Mouse (Mus musculus) forebrain, embryonic 15.5 days (tissue): ENCODE measurements at regions not wholly inside any gene's neighbourhood (a gene's known extent, or its start where the extent isn't known, plus 50 kb on each side); places are given as distances from the start of the nearest gene placed in this dataset.

ENCODE experiments used
- ATAC-seq: fragments of 200-750 bp; cut with Nextera tagmentation; replicated peaks from 2 replicates; pipeline ENCODE4 v1.8.0; 2017; ENCODE audit warnings: mild to moderate bottlenecking, moderate TSS enrichment, moderate library complexity
- H3K27ac ChIP-seq: fragments of 300-500 bp; sonication (generic); replicated peaks from 2 replicates; pipeline ENCODE4 v1.5.1; 2015; ENCODE audit warnings: mild to moderate bottlenecking, inconsistent platforms
- H3K27me3 ChIP-seq: fragments of 300-500 bp; sonication (generic); 2 replicates; pipeline ENCODE4 v1.6.1; 2015; ENCODE audit warnings: inconsistent platforms
- H3K36me3 ChIP-seq: fragments of 300-500 bp; sonication (generic); 2 replicates; pipeline ENCODE4 v1.6.1; 2015; ENCODE audit warnings: mild to moderate bottlenecking, inconsistent platforms
- H3K4me1 ChIP-seq: fragments of 300-500 bp; sonication (generic); 2 replicates; pipeline ENCODE4 v1.6.1; 2015; ENCODE audit warnings: inconsistent platforms
- H3K4me2 ChIP-seq: fragments of 300-500 bp; sonication (generic); replicated peaks from 2 replicates; pipeline ENCODE4 v1.6.1; 2015; ENCODE audit warnings: mild to moderate bottlenecking, inconsistent platforms
- H3K4me3 ChIP-seq: fragments of 300-500 bp; sonication (generic); 2 replicates; pipeline ENCODE4 v1.5.1; 2015; ENCODE audit warnings: mild to moderate bottlenecking, inconsistent platforms
- H3K9ac ChIP-seq: fragments of 300-500 bp; sonication (generic); replicated peaks from 2 replicates; pipeline ENCODE4 v1.6.1; 2015; ENCODE audit warnings: mild to moderate bottlenecking, inconsistent platforms
- H3K9me3 ChIP-seq: fragments of 300-500 bp; sonication (generic); 2 replicates; pipeline ENCODE4 v1.6.1; 2016; ENCODE audit warnings: inconsistent platforms
- WGBS: fragments of 180-500 bp; shearing (Covaris S2); methylation state at CpG from one replicate; pipeline ENCODE4 v1.1.7; 2015; ENCODE audit warnings: mixed read lengths; 5-methylcytosine and 5-hydroxymethylcytosine counted together

DNA sequence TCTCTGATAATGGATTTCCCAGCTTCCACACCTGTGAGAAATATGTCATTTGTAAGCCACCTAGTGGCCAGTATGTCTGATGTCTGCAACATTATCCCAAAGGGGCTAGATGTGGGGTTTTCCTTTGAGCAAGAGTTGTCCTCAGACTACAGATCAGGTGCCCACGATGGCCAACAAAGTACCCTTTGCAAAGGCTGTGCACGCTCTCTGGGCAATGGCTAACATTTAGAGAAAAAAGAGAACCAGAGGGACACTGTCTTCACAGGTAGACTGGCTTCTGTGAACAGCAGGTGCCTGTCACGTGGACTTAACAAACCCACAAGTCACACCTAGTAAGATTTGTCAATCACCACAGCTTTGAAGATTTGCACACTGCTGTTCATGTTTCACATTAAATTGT, 202.0 kb upstream of the Sash1 start:
- H3K4me3 ChIP-seq: no peak overlapping the region
- no peak for ATAC-seq
- H3K9ac ChIP-seq: no peak overlapping the region
- no peaks in the 10 kb centered on the region for H3K36me3 ChIP-seq
- no peaks in the 10 kb centered on the region for H3K27me3 ChIP-seq
- H3K4me2 ChIP-seq: no peak overlapping the region
- H3K4me1 ChIP-seq: peaks cover 6% of the 10 kb centered on the region
- H3K27ac ChIP-seq: no peak overlapping the region
- 92% methylated on average over 3 of the region's 3 CpGs for WGBS
- H3K9me3 ChIP-seq: no peaks in the 10 kb centered on the region

- no peak for ATAC-seq
- H3K4me2 ChIP-seq: no peak overlapping the region
- no peaks in the 10 kb centered on the region for H3K9me3 ChIP-seq
- H3K36me3 ChIP-seq: no peaks in the 10 kb centered on the region
- no peak overlapping the region for H3K27ac ChIP-seq
- no peaks in the 10 kb centered on the region for H3K27me3 ChIP-seq
- H3K4me1 ChIP-seq: 0 out of 2 replicates have a peak, but pooled peaks cover under 1% of the 10 kb centered on the region
- H3K9ac ChIP-seq: no peak overlapping the region
- H3K4me3 ChIP-seq: no peak overlapping the region
- 67% methylated on average over 3 of the region's 3 CpGs for WGBS
Observed at GRCm38 (mm10) chr10:9087171-9087570, 201.3 kb upstream of the Sash1 start.

DNA sequence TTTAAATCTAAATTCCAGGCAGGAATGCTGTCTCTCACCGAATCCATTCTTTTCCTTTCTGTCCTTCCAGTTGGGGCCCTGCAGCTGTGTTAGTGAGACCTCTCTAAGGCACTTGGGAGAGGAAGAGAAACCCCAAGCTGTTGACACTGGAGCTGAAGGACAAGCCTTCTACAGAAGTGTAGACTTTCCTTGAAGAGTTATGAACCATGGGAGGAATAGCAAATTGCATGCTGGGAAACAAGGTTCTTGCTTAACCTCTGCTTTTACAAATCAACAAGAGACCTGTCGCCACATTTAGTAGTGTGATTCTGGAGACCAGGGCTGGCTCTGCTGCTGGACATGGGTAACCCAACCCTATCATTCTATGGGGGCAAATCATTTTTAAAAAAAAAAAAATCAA, 200.8 kb upstream of the Sash1 start:
- H3K4me2 ChIP-seq: no peak overlapping the region
- ATAC-seq: no peak
- WGBS: 88% methylated on average over 2 of the region's 2 CpGs
- H3K27ac ChIP-seq: no peak overlapping the region
- no peak overlapping the region for H3K9ac ChIP-seq
- no peaks in the 10 kb centered on the region for H3K9me3 ChIP-seq
- no peaks in the 10 kb centered on the region for H3K27me3 ChIP-seq
- no peaks in the 10 kb centered on the region for H3K36me3 ChIP-seq
- no peak overlapping the region for H3K4me3 ChIP-seq
- H3K4me1 ChIP-seq: no peaks in the 10 kb centered on the region

- no peaks in the 10 kb centered on the region for H3K36me3 ChIP-seq
- ATAC-seq: no peak
- WGBS: 51% methylated on average over 7 of the region's 7 CpGs
Observed at GRCm38 (mm10) chr10:9085441-9085840, 199.6 kb upstream of the Sash1 start.

GRCm38 (mm10) chr10:9074916-9075315, 189.0 kb upstream of the Sash1 start:
- no peak overlapping the region for H3K9ac ChIP-seq

More at GRCm38 (mm10) chr10:9085441-9085840, 199.6 kb upstream of the Sash1 start:
- H3K4me3 ChIP-seq: no peak overlapping the region
- no peaks in the 10 kb centered on the region for H3K9me3 ChIP-seq
- H3K4me1 ChIP-seq: no peaks in the 10 kb centered on the region
- no peak overlapping the region for H3K9ac ChIP-seq
- no peaks in the 10 kb centered on the region for H3K27me3 ChIP-seq
- H3K27ac ChIP-seq: no peak overlapping the region
- no peak overlapping the region for H3K4me2 ChIP-seq

DNA sequence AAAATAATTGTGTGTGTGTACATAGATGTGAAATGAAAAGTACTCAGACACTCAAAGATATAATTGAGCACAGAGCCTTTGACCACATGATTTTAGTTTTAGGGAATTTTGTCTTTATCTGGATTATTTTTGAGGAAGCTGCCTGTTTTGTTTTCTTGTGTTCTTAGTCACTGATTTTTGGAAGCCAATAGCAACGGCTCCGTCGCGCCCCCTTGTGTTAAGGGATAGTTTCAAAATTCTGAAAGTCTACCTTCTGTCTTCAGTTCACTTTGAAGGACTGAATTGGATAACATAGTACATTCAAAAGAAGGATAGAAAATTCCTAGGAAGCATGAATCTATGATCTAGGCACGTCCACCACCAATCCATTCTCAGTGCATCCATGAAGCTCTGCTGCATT, 185.8 kb upstream of the Sash1 start:
- 21% methylated on average over 5 of the region's 5 CpGs for WGBS
- no peaks in the 10 kb centered on the region for H3K4me1 ChIP-seq
- H3K9ac ChIP-seq: no peak overlapping the region
- no peaks in the 10 kb centered on the region for H3K9me3 ChIP-seq
- no peak overlapping the region for H3K4me2 ChIP-seq
- no peaks in the 10 kb centered on the region for H3K36me3 ChIP-seq
- H3K4me3 ChIP-seq: no peak overlapping the region
- no peak for ATAC-seq
- H3K27ac ChIP-seq: no peak overlapping the region
- H3K27me3 ChIP-seq: no peaks in the 10 kb centered on the region

More at GRCm38 (mm10) chr10:9074916-9075315, 189.0 kb upstream of the Sash1 start:
- H3K27ac ChIP-seq: no peak overlapping the region
- H3K36me3 ChIP-seq: no peaks in the 10 kb centered on the region
- no peak overlapping the region for H3K4me3 ChIP-seq
- no peaks in the 10 kb centered on the region for H3K4me1 ChIP-seq
- H3K9me3 ChIP-seq: no peaks in the 10 kb centered on the region
- H3K4me2 ChIP-seq: no peak overlapping the region
- 92% methylated on average over 2 of the region's 2 CpGs for WGBS
- no peak for ATAC-seq
- H3K27me3 ChIP-seq: no peaks in the 10 kb centered on the region

- H3K9ac ChIP-seq: no peak overlapping the region
- no peak for ATAC-seq
- H3K9me3 ChIP-seq: no peaks in the 10 kb centered on the region
- H3K27ac ChIP-seq: no peak overlapping the region
- H3K4me3 ChIP-seq: no peak overlapping the region
- WGBS: 74% methylated on average over 13 of the region's 13 CpGs
- no peak overlapping the region for H3K4me2 ChIP-seq
- no peaks in the 10 kb centered on the region for H3K27me3 ChIP-seq
- no peaks in the 10 kb centered on the region for H3K4me1 ChIP-seq
- no peaks in the 10 kb centered on the region for H3K36me3 ChIP-seq
Observed at GRCm38 (mm10) chr10:9069608-9070190, 183.8 kb upstream of the Sash1 start.

DNA sequence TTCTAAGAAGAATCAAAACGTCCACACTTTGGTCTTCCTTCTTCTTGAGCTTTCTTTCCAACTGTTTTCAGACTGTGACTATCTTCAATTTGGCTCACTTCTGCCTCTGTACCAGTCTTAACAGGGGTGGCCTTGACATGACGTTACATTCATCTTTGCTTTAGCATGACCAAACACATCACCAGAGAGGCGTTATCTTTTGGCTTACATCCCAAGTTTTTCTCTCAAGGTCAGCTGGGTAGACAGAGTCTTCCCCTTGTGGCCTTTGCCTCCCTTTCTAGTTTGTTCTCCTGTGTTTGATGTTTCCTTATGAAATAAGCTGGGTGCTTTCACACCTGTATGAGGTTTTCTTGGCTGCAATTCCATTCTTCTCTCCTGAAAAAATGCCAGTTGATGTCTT, 180.7 kb upstream of the Sash1 start:
- 80% methylated on average over 3 of the region's 3 CpGs for WGBS
- no peaks in the 10 kb centered on the region for H3K27me3 ChIP-seq

GRCm38 (mm10) chr10:9061979-9062378, 176.1 kb upstream of the Sash1 start:
- H3K9me3 ChIP-seq: no peaks in the 10 kb centered on the region
- no peak overlapping the region for H3K27ac ChIP-seq
- WGBS: 91% methylated on average over 3 of the region's 3 CpGs

More for the DNA sequence above, 180.7 kb upstream of the Sash1 start:
- ATAC-seq: no peak
- H3K4me2 ChIP-seq: no peak overlapping the region
- H3K27ac ChIP-seq: no peak overlapping the region
- no peaks in the 10 kb centered on the region for H3K36me3 ChIP-seq
- H3K9me3 ChIP-seq: no peaks in the 10 kb centered on the region
- H3K9ac ChIP-seq: no peak overlapping the region
- no peaks in the 10 kb centered on the region for H3K4me1 ChIP-seq
- H3K4me3 ChIP-seq: no peak overlapping the region

GRCm38 (mm10) chr10:9055274-9055673, 169.4 kb upstream of the Sash1 start:
- no peak overlapping the region for H3K27ac ChIP-seq
- ATAC-seq: 0 out of 2 replicates have a peak, but pooled peaks have one; percentile 47
- 44% methylated on average over 3 of the region's 3 CpGs for WGBS

More at GRCm38 (mm10) chr10:9061979-9062378, 176.1 kb upstream of the Sash1 start:
- Histone ChIP-seq H3K4me3 (no peak overlapping the region), H3K9ac (no peak overlapping the region), H3K4me1 (no peaks in the 10 kb centered on the region), H3K4me2 (no peak overlapping the region), H3K27me3 (no peaks in the 10 kb centered on the region), H3K36me3 (no peaks in the 10 kb centered on the region)
- no peak for ATAC-seq

GRCm38 (mm10) chr10:9053371-9053770, 167.5 kb upstream of the Sash1 start:
- H3K4me1 ChIP-seq: no peaks in the 10 kb centered on the region
- H3K9me3 ChIP-seq: no peaks in the 10 kb centered on the region
- H3K9ac ChIP-seq: no peak overlapping the region
- WGBS: 39% methylated on average over 4 of the region's 4 CpGs
- ATAC-seq: peak; percentile 82
- H3K36me3 ChIP-seq: no peaks in the 10 kb centered on the region
- H3K4me2 ChIP-seq: no peak overlapping the region
- H3K27me3 ChIP-seq: no peaks in the 10 kb centered on the region; the same call in 1 of the 2 replicates
- H3K27ac ChIP-seq: no peak overlapping the region
- H3K4me3 ChIP-seq: no peak overlapping the region

More at GRCm38 (mm10) chr10:9055274-9055673, 169.4 kb upstream of the Sash1 start:
- Histone ChIP-seq H3K27me3 (no peaks in the 10 kb centered on the region; the same call in 1 of the 2 replicates), H3K4me2 (no peak overlapping the region), H3K4me3 (no peak overlapping the region), H3K9me3 (no peaks in the 10 kb centered on the region), H3K4me1 (no peaks in the 10 kb centered on the region), H3K9ac (no peak overlapping the region), H3K36me3 (no peaks in the 10 kb centered on the region)

- Histone ChIP-seq H3K27ac (no peak overlapping the region), H3K4me2 (no peak overlapping the region), H3K36me3 (no peaks in the 10 kb centered on the region), H3K4me3 (no peak overlapping the region), H3K4me1 (0 out of 2 replicates have a peak, but pooled peaks cover 5% of the 10 kb centered on the region), H3K9ac (no peak overlapping the region), H3K27me3 (no peaks in the 10 kb centered on the region), H3K9me3 (no peaks in the 10 kb centered on the region)
- 59% methylated on average over 4 of the region's 4 CpGs for WGBS
- ATAC-seq: no peak
Observed at GRCm38 (mm10) chr10:9047341-9047740, 161.5 kb upstream of the Sash1 start.
